Mouse (Mus musculus): Measurements from ENCODE around the gene Efcab3.

Efcab3 gene

GRCm38 (mm10) chr11:105146593-105146992 is 83.2 kb downstream of the Efcab3 start, which contains the start of gene Gm10842:
Gene Gm10842, plus strand, starts transcription at chr11:105146893.
- no peak for DNase-seq (ENCODE audit: low spot score)

- no peak for DNase-seq (ENCODE audit: low spot score)
These were observed 86.0 kb downstream of the Efcab3 start for GRCm38 (mm10) chr11:105149353-105149752.

GRCm38 (mm10) chr11:105149766-105150165 is 86.4 kb downstream of the Efcab3 start:
- no peak for DNase-seq (ENCODE audit: low spot score)

GRCm38 (mm10) chr11:105150691-105151090 is 87.3 kb downstream of the Efcab3 start:
- DNase-seq (ENCODE audit: low spot score), result no peak

GRCm38 (mm10) chr11:105151226-105152016 is 88.0 kb downstream of the Efcab3 start:
- peak; percentile 35 for DNase-seq (ENCODE audit: low spot score)

GRCm38 (mm10) chr11:105152017-105152300 is 88.6 kb downstream of the Efcab3 start:
- no peak for DNase-seq (ENCODE audit: low spot score)

GRCm38 (mm10) chr11:105152357-105152899 is 89.0 kb downstream of the Efcab3 start:
- DNase-seq (ENCODE audit: low spot score), result no peak

GRCm38 (mm10) chr11:105153068-105153833 is 89.9 kb downstream of the Efcab3 start:
- peak; percentile 24 for DNase-seq (ENCODE audit: low spot score)

- DNase-seq (ENCODE audit: low spot score), result peak; percentile 15
These were observed 92.5 kb downstream of the Efcab3 start for GRCm38 (mm10) chr11:105155915-105156314.

GRCm38 (mm10) chr11:105156748-105157267 is 93.4 kb downstream of the Efcab3 start:
- no peak for DNase-seq (ENCODE audit: low spot score)

- DNase-seq (ENCODE audit: low spot score), result no peak
These were observed 94.7 kb downstream of the Efcab3 start for GRCm38 (mm10) chr11:105158047-105158446.

GRCm38 (mm10) chr11:105159673-105160360 is 96.4 kb downstream of the Efcab3 start:
- DNase-seq (ENCODE audit: low spot score), result no peak

GRCm38 (mm10) chr11:105161411-105161810 is 98.0 kb downstream of the Efcab3 start:
- no peak for DNase-seq (ENCODE audit: low spot score)

- peak; percentile 60 for DNase-seq (ENCODE audit: low spot score)
These were observed 101.4 kb downstream of the Efcab3 start for GRCm38 (mm10) chr11:105164516-105165510.

GRCm38 (mm10) chr11:105166780-105167179 is 103.4 kb downstream of the Efcab3 start:
- DNase-seq (ENCODE audit: low spot score), result no peak

Data from testis, postnatal 14 days (tissue).